In genomic region chr8:117604101-117604500, GRCm38 (mm10) we compare ENCODE assay signal across 15 mouse cellular contexts.
DNase-seq lines count a peak whose midpoint lies in the region; ATAC-seq and TF ChIP-seq lines count a peak whose summit lies in the region.
"Had no signal": no experiment of that assay in that cellular context is flagged by ENCODE, and none has a peak within 500 bp of the region (broad histone marks: within the 10 kb centered on the region; RNA-seq: fewer than 3 reads in every experiment).

No protein-coding gene starts in this region.

- WGBS in midbrain, embryonic 13.5 days = 75% methylated on average over 12 of the region's 12 CpGs
- 91% methylated on average over 12 of the region's 12 CpGs for WGBS in midbrain, embryonic 10.5 days

- H3K4me2 ChIP-seq in midbrain, embryonic 13.5 days (replicated peaks) = no peak overlapping the region
- H3K4me2 ChIP-seq: embryonic facial prominence, embryonic 12.5 days; heart, embryonic 12.5 days; hindbrain, embryonic 15.5 days had no signal

- H3K36me3 ChIP-seq in midbrain, embryonic 13.5 days = no peaks in the 10 kb centered on the region
- no peaks in the 10 kb centered on the region for H3K36me3 ChIP-seq in midbrain, embryonic 10.5 days
- H3K36me3 ChIP-seq: embryonic facial prominence, embryonic 12.5 days; heart, embryonic 12.5 days; hindbrain, embryonic 15.5 days had no signal

- no peak overlapping the region for H3K4me3 ChIP-seq in midbrain, embryonic 13.5 days (replicated peaks)
- H3K4me3 ChIP-seq in midbrain, embryonic 10.5 days = no peak overlapping the region
- H3K4me3 ChIP-seq: embryonic facial prominence, embryonic 12.5 days; heart, embryonic 12.5 days; hindbrain, embryonic 15.5 days had no signal

- peak overlapping the region; percentile 45; the same call in 1 of the 2 replicates for H3K27ac ChIP-seq in midbrain, embryonic 13.5 days
- no peak overlapping the region for H3K27ac ChIP-seq in midbrain, embryonic 10.5 days (replicated peaks)
- H3K27ac ChIP-seq: embryonic facial prominence, embryonic 12.5 days; hindbrain, embryonic 15.5 days had no signal

- peak; percentile 59 to 60 for DNase-seq in cerebellum, postnatal 14 days
- no peak for DNase-seq in cerebellum, adult 11-12 months
- DNase-seq in midbrain, embryonic 10.5 days (ENCODE audit: low spot score) = no peak
- peak; percentile 53 for DNase-seq in brain, embryonic 14.5 days (ENCODE audit: low read depth)
- DNase-seq in ovary, postnatal 36 days (ENCODE audit: low spot score) = no peak
- DNase-seq: adrenal gland, adult 2 months; adrenal gland, postnatal 25 days; gastrocnemius, postnatal 14 days had no signal

- H3K9me3 ChIP-seq in midbrain, embryonic 13.5 days = no peaks in the 10 kb centered on the region
- peaks cover 10% of the 10 kb centered on the region; the same call in 1 of the 2 replicates for H3K9me3 ChIP-seq in midbrain, embryonic 10.5 days (replicated peaks)
- H3K9me3 ChIP-seq: embryonic facial prominence, embryonic 12.5 days; heart, embryonic 12.5 days; hindbrain, embryonic 15.5 days had no signal

- no peak for TF ChIP-seq POLR2A in brain, embryonic 14.5 days (IDR thresholded peaks at IDR 0.05; ENCODE audit: borderline replicate concordance, extremely low read depth, insufficient read depth, insufficient read length, poor library complexity, severe bottlenecking)

- ATAC-seq in midbrain, embryonic 13.5 days = peak; percentile 45; the same call in 1 of the 2 replicates
- ATAC-seq: forebrain, embryonic 16.5 days; inflammation-experienced regulatory T-cells, adult 6 months; intestine, postnatal 0 days had no signal

- H3K9ac ChIP-seq in midbrain, embryonic 13.5 days (replicated peaks) = no peak overlapping the region
- H3K9ac ChIP-seq: embryonic facial prominence, embryonic 12.5 days; heart, embryonic 12.5 days; hindbrain, embryonic 15.5 days had no signal

- peaks cover 3% of the 10 kb centered on the region; the same call in 1 of the 2 replicates for H3K4me1 ChIP-seq in midbrain, embryonic 13.5 days (replicated peaks)
- no peaks in the 10 kb centered on the region for H3K4me1 ChIP-seq in midbrain, embryonic 10.5 days
- H3K4me1 ChIP-seq: embryonic facial prominence, embryonic 12.5 days; heart, embryonic 12.5 days; hindbrain, embryonic 15.5 days had no signal

- H3K27me3 ChIP-seq in midbrain, embryonic 13.5 days = no peaks in the 10 kb centered on the region
- H3K27me3 ChIP-seq in midbrain, embryonic 10.5 days (ENCODE audit: low read depth, poor library complexity, severe bottlenecking) = no peaks in the 10 kb centered on the region
- H3K27me3 ChIP-seq: embryonic facial prominence, embryonic 12.5 days; heart, embryonic 12.5 days; hindbrain, embryonic 15.5 days had no signal

- no peak for TF ChIP-seq CTCF in brain, embryonic 14.5 days (IDR thresholded peaks at IDR 0.05; ENCODE audit: borderline replicate concordance, extremely low read depth, insufficient read depth, insufficient read length)

Comparison
In these comparisons a context has a peak if more than half of its experiments do, and no peak if none do; other contexts are left out.
1. DNase-seq: peak in cerebellum, postnatal 14 days (2 of 2) and brain, embryonic 14.5 days (single experiment); none in cerebellum, adult 11-12 months (single experiment), midbrain, embryonic 10.5 days (single experiment) and ovary, postnatal 36 days (single experiment).